Mouse (Mus musculus) CD4-positive, CD25-positive, alpha-beta regulatory T cell, adult 9 weeks (primary cell): ENCODE measurements around the gene Ovol1. TPM values are rescaled to one million over a fixed set of nuclear protein-coding genes. Genes with fewer than 3 reads are reported as not detected.

Experiments used
- polyA plus RNA-seq: library from polyadenylated mRNA; unstranded; fragments of 100-300 nt; shearing (Covaris generic); gene quantifications from one replicate; pipeline ENCODE4 v1.2.1, GENCODE M21; 2017

Gene Ovol1
- not detected for polyA plus RNA-seq

DNA sequence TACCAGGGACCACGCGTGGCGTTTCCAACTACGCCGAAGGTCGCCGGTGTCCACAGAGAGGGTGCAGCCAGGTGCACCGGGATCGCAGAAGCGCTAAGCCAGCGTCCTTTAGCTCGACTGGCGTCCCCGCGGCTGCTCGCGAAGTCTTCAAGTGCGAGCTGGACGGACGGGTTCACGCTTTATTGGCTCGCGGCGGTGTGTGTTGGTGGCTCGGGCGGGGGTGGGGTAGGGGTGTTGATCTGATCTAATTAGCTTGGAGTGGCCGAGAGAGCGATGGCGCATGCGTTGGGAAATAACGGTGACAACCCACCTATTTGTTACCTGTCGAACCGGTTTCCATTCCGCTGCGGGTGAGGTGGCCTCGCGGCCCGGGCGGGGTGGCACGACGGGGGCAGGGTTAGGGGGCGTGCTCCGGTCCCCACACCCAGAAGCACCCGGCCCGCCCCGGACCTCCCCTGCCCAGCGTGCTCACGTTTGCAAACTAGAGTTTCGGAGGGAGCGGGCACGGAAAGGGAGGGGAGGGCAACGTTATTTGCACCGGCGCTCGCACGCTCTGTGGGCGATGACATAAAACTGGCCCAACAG lies at the start of gene Ovol1:
Ovol1 (minus strand) TSS at position 190 of the 585 bp plus-strand sequence.

DNA sequence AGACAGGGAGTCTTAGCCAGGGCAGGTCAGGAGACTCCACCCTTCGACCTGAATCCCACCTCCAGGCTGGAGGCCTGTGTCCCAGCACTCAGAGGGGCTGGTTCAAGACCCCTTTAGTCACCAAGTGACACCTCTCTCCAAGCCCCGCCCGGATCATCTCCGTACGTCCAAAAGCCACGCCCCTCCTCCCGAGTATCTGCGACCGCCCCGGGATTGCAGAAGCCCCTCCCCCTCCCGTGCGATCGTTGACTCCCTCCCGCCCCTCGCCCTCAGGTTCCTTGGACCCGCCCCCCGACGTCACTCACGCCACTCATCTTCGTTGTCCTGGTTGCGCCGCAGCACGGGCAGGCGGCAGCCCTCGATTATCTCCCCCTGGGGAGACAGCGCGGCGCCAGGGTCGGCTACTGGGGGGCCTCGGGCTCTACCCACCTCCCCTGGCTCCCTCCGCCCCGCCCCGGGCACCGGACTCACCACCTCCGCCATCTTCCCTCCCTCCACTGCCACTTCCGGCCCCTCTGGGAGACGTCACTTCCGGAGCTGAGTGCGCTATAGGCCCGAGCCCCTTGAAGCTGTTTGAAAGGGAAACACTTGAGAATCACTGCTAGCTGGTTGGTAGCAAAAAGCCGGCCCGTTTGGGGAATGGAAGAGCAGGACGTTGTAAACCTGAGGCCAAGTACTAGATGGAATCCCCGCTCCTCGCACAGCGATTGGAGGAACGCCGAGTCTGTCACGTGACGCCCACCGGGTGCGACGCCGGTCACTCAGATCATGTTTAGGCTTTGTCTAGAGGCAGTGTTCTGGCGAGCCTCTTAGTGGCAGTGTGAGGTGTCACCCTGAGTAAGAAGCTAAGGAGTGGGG lies 49.3 kb upstream of the Ovol1 start, which contains the start of gene Kat5:
Kat5 (minus strand) TSS at position 691 of the 858 bp plus-strand sequence.

DNA sequence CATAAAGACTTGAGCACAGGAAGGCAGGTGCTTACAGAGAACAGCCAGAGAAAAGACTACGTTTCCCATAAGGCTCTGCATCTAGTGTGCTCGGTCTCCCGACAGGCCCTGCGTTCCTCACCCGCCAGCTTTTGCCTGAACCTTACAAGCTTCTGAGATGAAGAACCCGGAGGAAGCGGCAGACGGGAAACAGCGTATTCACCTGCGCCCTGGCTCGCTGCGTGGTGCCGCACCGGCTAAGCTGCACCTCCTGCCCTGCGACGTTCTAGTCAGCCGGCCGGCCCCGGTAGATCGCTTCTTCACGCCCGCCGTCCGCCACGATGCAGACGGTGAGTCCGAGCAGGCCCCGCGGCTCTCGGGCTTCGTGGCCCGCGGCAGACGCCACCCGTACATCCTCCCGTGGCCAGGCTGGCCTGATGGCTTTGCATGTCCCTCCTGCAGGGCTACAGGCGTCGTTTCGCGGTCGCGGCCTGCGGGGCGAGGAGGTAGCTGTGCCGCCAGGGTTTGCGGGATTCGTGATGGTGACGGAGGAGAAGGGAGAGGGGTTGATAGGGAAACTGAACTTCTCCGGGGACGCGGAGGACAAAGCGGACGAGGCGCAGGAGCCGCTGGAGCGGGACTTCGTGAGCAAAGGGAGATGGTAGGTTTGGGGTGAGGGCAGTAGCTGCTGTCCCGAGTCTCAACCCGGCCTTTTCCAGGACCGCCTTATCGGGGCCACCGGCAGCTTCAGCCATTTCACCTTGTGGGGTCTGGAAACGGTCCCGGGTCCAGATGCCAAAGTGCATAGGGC lies 41.5 kb upstream of the Ovol1 start, which contains the start of gene Rnaseh2c:
Rnaseh2c (plus strand) TSS at position 122 of the 790 bp plus-strand sequence.

GRCm38 (mm10) chr19:5567534-5568469 lies 7.4 kb upstream of the Ovol1 start, which contains the start of gene Ap5b1:
Ap5b1 (plus strand) TSS chr19:5568025.

DNA sequence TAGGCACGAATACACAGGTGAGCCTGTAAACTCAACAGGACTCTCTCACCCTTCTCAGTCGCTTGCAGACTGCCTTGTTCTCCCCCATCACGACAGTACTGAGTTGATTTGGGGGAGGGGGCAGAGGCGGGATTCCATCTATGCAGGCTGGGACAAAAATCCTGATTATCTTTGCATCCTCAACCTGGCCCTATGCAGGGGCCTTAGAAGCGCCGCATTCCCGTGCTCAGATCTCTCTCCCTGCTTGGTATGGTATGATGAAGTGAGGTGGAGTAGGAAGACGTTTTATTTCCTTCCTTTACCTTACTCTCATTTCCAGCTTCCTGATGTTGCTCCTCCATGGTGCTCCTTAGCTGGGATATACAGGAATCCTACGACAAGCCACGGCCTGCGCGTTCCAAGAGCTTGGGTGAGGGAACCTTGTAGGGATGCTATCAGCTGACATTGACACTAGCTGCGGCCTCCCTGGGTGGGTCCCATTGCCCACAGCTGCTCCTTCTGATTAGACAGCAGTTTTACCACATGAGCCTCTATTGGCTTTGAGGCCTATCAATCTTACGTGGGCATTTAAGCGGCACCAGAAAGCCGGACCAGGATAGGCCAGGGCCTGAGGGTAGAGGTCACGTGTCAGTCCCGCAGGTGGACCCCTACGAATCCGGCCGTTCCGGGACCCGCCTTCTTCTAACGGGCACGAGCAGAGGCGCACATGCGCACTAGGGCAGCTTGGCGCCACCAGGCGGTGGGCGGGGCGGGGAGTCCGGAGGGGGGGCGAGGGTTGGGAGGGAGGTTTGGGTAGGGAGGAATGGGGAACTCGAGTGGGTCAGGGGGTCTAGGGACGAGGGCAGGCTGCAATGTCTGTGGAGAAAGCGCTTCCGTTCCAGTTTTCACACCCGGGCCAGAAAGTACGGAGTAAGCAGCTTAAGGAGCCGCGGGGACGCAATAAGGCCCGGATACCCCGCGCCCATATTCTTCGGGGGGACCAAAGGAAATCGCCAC lies 50.1 kb downstream of the Ovol1 start, which contains the start of gene Snx32:
Snx32 (minus strand) TSS at position 508 of the 996 bp plus-strand sequence.

DNA sequence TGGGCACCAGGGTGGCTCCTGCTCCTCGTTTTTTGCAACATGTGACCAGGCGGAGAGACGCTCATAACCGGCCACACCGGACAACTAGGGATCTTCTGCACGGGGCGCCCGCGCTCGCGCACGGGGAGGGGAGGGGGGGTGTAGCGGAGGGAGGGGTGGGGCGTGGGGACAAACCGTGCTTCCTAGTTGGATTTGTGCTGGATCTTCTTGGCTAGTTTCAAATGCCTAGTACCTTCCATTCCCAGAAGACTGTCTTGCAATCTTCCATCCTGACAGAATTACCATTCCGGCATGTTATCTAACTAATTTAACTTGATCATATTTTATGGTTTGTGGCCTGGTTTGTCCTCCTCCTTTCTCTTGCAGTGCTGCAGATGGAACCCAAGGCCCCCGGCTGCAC lies 56.8 kb downstream of the Ovol1 start, which contains the start of gene 1700020D05Rik:
1700020D05Rik (minus strand) TSS at position 101 of the 400 bp plus-strand sequence.

Other genes with a start within 250 kb of the Ovol1 start
- not detected for gene Catsper1, start 224.9 kb downstream of the Ovol1 start, polyA plus RNA-seq
- 1.4 TPM for gene Cst6, start 211.1 kb downstream of the Ovol1 start, polyA plus RNA-seq
- 66.3 TPM for gene Eif1ad, start 193.9 kb downstream of the Ovol1 start, polyA plus RNA-seq
- gene Banf1, start 193.5 kb downstream of the Ovol1 start, polyA plus RNA-seq, result 350 TPM
- gene Sart1, start 171.9 kb downstream of the Ovol1 start, polyA plus RNA-seq, result 26.6 TPM
- 1.0 TPM for gene Tsga10ip, start 158.1 kb downstream of the Ovol1 start, polyA plus RNA-seq
- gene Drap1, start 135.7 kb downstream of the Ovol1 start, polyA plus RNA-seq, result 73.1 TPM
- 14.3 TPM for gene AI837181, start 135.5 kb downstream of the Ovol1 start, polyA plus RNA-seq
- not detected for gene Fosl1, start 113.1 kb downstream of the Ovol1 start, polyA plus RNA-seq
- gene Ccdc85b, start 102.8 kb downstream of the Ovol1 start, polyA plus RNA-seq, result 3.6 TPM
- gene Fibp, start 100.0 kb downstream of the Ovol1 start, polyA plus RNA-seq, result 178 TPM
- gene Ctsw, start 92.1 kb downstream of the Ovol1 start, polyA plus RNA-seq, result 115 TPM
- gene Efemp2, start 86.7 kb downstream of the Ovol1 start, polyA plus RNA-seq, result 2.3 TPM
- 70.5 TPM for gene Mus81, start 72.2 kb downstream of the Ovol1 start, polyA plus RNA-seq
- gene Cfl1, start 70.2 kb downstream of the Ovol1 start, polyA plus RNA-seq, result 4,187 TPM
- 0.27 TPM for gene 1700020D05Rik, start 56.9 kb downstream of the Ovol1 start, polyA plus RNA-seq
- gene Snx32, start 50.1 kb downstream of the Ovol1 start, polyA plus RNA-seq, result 18.4 TPM
- gene Ap5b1, start 7.4 kb upstream of the Ovol1 start, polyA plus RNA-seq, result 19.4 TPM
- 89.1 TPM for gene Rnaseh2c, start 41.2 kb upstream of the Ovol1 start, polyA plus RNA-seq
- 59.7 TPM for gene Kat5, start 49.6 kb upstream of the Ovol1 start, polyA plus RNA-seq
- gene Rela, start 76.8 kb upstream of the Ovol1 start, polyA plus RNA-seq, result 165 TPM
- gene Sipa1, start 103.1 kb upstream of the Ovol1 start, polyA plus RNA-seq, result 46.5 TPM
- 18.1 TPM for gene Map3k11, start 128.1 kb upstream of the Ovol1 start, polyA plus RNA-seq
- 47.0 TPM for gene Pcnx3, start 128.3 kb upstream of the Ovol1 start, polyA plus RNA-seq
- 1.3 TPM for gene Kcnk7, start 143.7 kb upstream of the Ovol1 start, polyA plus RNA-seq
- 60.7 TPM for gene Ehbp1l1, start 165.7 kb upstream of the Ovol1 start, polyA plus RNA-seq
- 60.6 TPM for gene Fam89b, start 169.0 kb upstream of the Ovol1 start, polyA plus RNA-seq
- 0.86 TPM for gene Ltbp3, start 180.3 kb upstream of the Ovol1 start, polyA plus RNA-seq
- gene Scyl1, start 210.8 kb upstream of the Ovol1 start, polyA plus RNA-seq, result 50.1 TPM